ENCODE assay signal across 12 mouse cellular contexts in the genomic region with DNA sequence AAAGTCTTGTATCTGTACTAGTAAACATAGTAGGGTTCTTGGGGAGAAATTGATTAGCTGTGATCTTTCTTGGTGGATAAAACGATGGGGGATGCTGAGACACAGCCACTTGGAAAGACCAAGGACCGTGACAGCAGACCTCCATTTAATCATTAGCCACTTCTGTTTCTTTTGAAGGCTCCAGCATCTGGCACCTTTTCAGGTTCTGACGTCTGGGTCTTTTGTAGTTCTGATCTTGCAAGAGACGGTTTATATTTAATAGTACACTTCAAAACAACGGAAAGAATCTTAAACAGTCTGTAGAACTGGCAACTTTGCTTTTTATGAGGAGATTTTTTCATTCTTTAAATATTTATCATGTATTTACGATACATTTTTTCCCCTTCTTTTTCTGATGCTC.
DNase-seq lines count a peak whose midpoint lies in the region; ATAC-seq and TF ChIP-seq lines count a peak whose summit lies in the region.
"Had no signal": no experiment of that assay in that cellular context is flagged by ENCODE, and none has a peak within 500 bp of the region (broad histone marks: within the 10 kb centered on the region; RNA-seq: fewer than 3 reads in every experiment).

No protein-coding gene starts in this region.

- 29% methylated on average over 6 of the region's 6 CpGs for WGBS in heart, embryonic 15.5 days
- WGBS in limb, embryonic 13.5 days: 28% methylated on average over 6 of the region's 6 CpGs
- WGBS in limb, embryonic 10.5 days: 43% methylated on average over 6 of the region's 6 CpGs
- WGBS in forebrain, postnatal 0 days: 14% methylated on average over 6 of the region's 6 CpGs

- in situ Hi-C loops in Patski (cut with MboI; ENCODE audit: low pct_unique_long_range_greater_than_20kb): no loop called here

- POLR2A ChIA-PET in Patski (lab: Charles Lee): no interaction called here

- intact Hi-C loops in heart, postnatal 10 days (cut with DNase I): no loop called here

- no peak for TF ChIP-seq CTCF in Patski (IDR thresholded peaks at IDR 0.05)
- no peak for TF ChIP-seq CTCF in forebrain, postnatal 0 days (IDR thresholded peaks at IDR 0.05; ENCODE audit: low read depth)

- no peak overlapping the region for H3K9ac ChIP-seq in heart, embryonic 15.5 days
- no peak overlapping the region for H3K9ac ChIP-seq in limb, embryonic 13.5 days
- H3K9ac ChIP-seq in forebrain, postnatal 0 days: no peak overlapping the region
- H3K9ac ChIP-seq: embryonic facial prominence, embryonic 15.5 days; liver, postnatal 0 days had no signal

- no peaks in the 10 kb centered on the region for H3K27me3 ChIP-seq in heart, embryonic 15.5 days
- H3K27me3 ChIP-seq in limb, embryonic 13.5 days: peaks cover 5% of the 10 kb centered on the region; the same call in 1 of the 2 replicates
- H3K27me3 ChIP-seq in limb, embryonic 10.5 days (ENCODE audit: low read depth, poor library complexity, severe bottlenecking): no peaks in the 10 kb centered on the region
- H3K27me3 ChIP-seq in Patski: no peaks in the 10 kb centered on the region
- no peaks in the 10 kb centered on the region for H3K27me3 ChIP-seq in forebrain, postnatal 0 days (ENCODE audit: insufficient read depth, low read length)
- H3K27me3 ChIP-seq: embryonic facial prominence, embryonic 15.5 days had no signal

- 0 out of 2 replicates have a peak overlapping the region, but pooled peaks have one; percentile 40 for H3K27ac ChIP-seq in heart, embryonic 15.5 days
- no peak overlapping the region for H3K27ac ChIP-seq in limb, embryonic 13.5 days
- no peak overlapping the region for H3K27ac ChIP-seq in limb, embryonic 10.5 days
- H3K27ac ChIP-seq in forebrain, postnatal 0 days (ENCODE audit: low read depth, low read length): no peak overlapping the region
- H3K27ac ChIP-seq: embryonic facial prominence, embryonic 15.5 days had no signal

- no peak for DNase-seq in heart, postnatal 10 days
- DNase-seq in limb, embryonic 10.5 days (ENCODE audit: low spot score): no peak
- DNase-seq in Patski (ENCODE audit: low read depth, low spot score): peak; percentile 60
- DNase-seq in forebrain, postnatal 0 days: no peak
- no peak for DNase-seq in T-cell, adult 2 months (ENCODE audit: low spot score)
- DNase-seq: adrenal gland, postnatal 14 days; liver, postnatal 0 days; right cerebral cortex, postnatal 25 days had no signal

- no peaks in the 10 kb centered on the region for H3K36me3 ChIP-seq in heart, embryonic 15.5 days
- no peaks in the 10 kb centered on the region for H3K36me3 ChIP-seq in limb, embryonic 13.5 days
- no peaks in the 10 kb centered on the region for H3K36me3 ChIP-seq in limb, embryonic 10.5 days
- no peaks in the 10 kb centered on the region for H3K36me3 ChIP-seq in forebrain, postnatal 0 days (ENCODE audit: insufficient read depth)
- H3K36me3 ChIP-seq: embryonic facial prominence, embryonic 15.5 days had no signal

- peaks cover 18% of the 10 kb centered on the region for H3K4me1 ChIP-seq in heart, embryonic 15.5 days (replicated peaks)
- peaks cover 5% of the 10 kb centered on the region; the same call in 1 of the 2 replicates for H3K4me1 ChIP-seq in limb, embryonic 13.5 days
- H3K4me1 ChIP-seq in limb, embryonic 10.5 days: peaks cover 15% of the 10 kb centered on the region
- H3K4me1 ChIP-seq in forebrain, postnatal 0 days (ENCODE audit: insufficient read depth): 0 out of 2 replicates have a peak, but pooled peaks cover 7% of the 10 kb centered on the region
- H3K4me1 ChIP-seq: embryonic facial prominence, embryonic 15.5 days had no signal

- H3K4me2 ChIP-seq in heart, embryonic 15.5 days: peak overlapping the region; percentile 56
- peak overlapping the region; percentile 47 for H3K4me2 ChIP-seq in limb, embryonic 13.5 days (replicated peaks)
- peak overlapping the region; percentile 17; the same call in 1 of the 2 replicates for H3K4me2 ChIP-seq in forebrain, postnatal 0 days (ENCODE audit: low read depth)
- H3K4me2 ChIP-seq: embryonic facial prominence, embryonic 15.5 days had no signal

- no peaks in the 10 kb centered on the region for H3K9me3 ChIP-seq in heart, embryonic 15.5 days (replicated peaks)
- no peaks in the 10 kb centered on the region for H3K9me3 ChIP-seq in limb, embryonic 13.5 days
- no peaks in the 10 kb centered on the region for H3K9me3 ChIP-seq in limb, embryonic 10.5 days (replicated peaks)
- no peaks in the 10 kb centered on the region for H3K9me3 ChIP-seq in forebrain, postnatal 0 days (ENCODE audit: low read length)
- H3K9me3 ChIP-seq: embryonic facial prominence, embryonic 15.5 days had no signal

- H3K4me3 ChIP-seq in heart, embryonic 15.5 days: peak overlapping the region; percentile 16; the same call in 1 of the 2 replicates
- no peak overlapping the region for H3K4me3 ChIP-seq in limb, embryonic 13.5 days
- H3K4me3 ChIP-seq in limb, embryonic 10.5 days: no peak overlapping the region
- H3K4me3 ChIP-seq in forebrain, postnatal 0 days (ENCODE audit: low read depth, low read length): no peak overlapping the region
- H3K4me3 ChIP-seq: embryonic facial prominence, embryonic 15.5 days had no signal

- no peak for ATAC-seq in heart, embryonic 15.5 days (replicated peaks; ENCODE audit: insufficient number of reproducible peaks, insufficient read depth, low FRiP score, low read depth)
- ATAC-seq in limb, embryonic 13.5 days (ENCODE audit: low FRiP score, low read depth): no peak
- ATAC-seq in Patski: peak; percentile 34
- ATAC-seq in forebrain, postnatal 0 days: no peak
- ATAC-seq: CD4-positive, CD25-positive, alpha-beta regulatory T cell, adult 4 months; liver, postnatal 0 days had no signal

- CTCF ChIA-PET in Patski (lab: Charles Lee): interaction anchor here (0.7 to 1.1 kb wide), 3 partner anchors 14 to 96 kb away, joined by 3 to 4 read pairs (median 3); no protein-coding TSS in a partner anchor
